Mouse (Mus musculus): ENCODE results near the gene Chrna1. TPM values are rescaled to one million over a fixed set of nuclear protein-coding genes. Genes with fewer than 3 reads are reported as not detected.

Chrna1 gene
- polyA plus RNA-seq, 1 experiment, result not detected

DNA sequence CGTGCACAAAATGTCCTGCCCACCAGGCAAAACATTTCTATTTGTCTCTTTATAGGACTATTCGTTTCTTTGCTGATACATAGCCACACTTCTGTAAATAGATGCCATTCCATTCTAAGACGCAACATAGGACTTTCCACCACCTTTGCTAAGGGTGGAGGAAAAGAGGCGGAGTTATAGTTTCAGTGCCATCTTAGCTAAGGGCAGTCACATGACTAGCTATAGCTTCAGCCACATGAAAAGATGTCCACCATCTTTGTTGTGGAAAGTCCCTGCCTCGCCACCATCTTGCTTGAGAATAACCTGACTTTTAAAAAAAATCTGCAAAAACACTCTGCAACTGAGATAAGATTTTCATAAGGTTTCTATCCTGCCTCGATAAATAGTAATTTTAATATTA is 66.0 kb downstream of the Chrna1 start:
- H3K4me3 ChIP-seq (ENCODE audit: insufficient read depth, low read length), result no peak overlapping the region
- no peak overlapping the region for H3K27ac ChIP-seq (ENCODE audit: insufficient read depth, low read depth, low read length)
- peaks cover 37% of the 10 kb centered on the region for H3K4me1 ChIP-seq (ENCODE audit: control insufficient read depth, insufficient read depth, low read length)
- TF ChIP-seq POLR2A (IDR thresholded peaks at IDR 0.05; ENCODE audit: borderline replicate concordance, low read depth, low read length) (no peak), CTCF (IDR thresholded peaks at IDR 0.05; ENCODE audit: low read depth, low read length) (no peak)

Other genes with a start within 250 kb of the Chrna1 start
- 30.8 TPM in 2 replicates for gene Gpr155, start 193.8 kb downstream of the Chrna1 start, polyA plus RNA-seq (2012; ENCODE audit: insufficient read depth, insufficient read length, missing spikeins)
- gene Wipf1, start 50.6 kb downstream of the Chrna1 start, polyA plus RNA-seq (2012; ENCODE audit: insufficient read depth, insufficient read length, missing spikeins), result 114 and 143 TPM in 2 replicates
- gene Chn1, start 195.0 kb upstream of the Chrna1 start, polyA plus RNA-seq (2012; ENCODE audit: insufficient read depth, insufficient read length, missing spikeins), result 0.40 TPM in 1 of 2 replicates, not detected in the other